Mouse (Mus musculus) kidney, adult 2 months (tissue): ENCODE results near the gene Trappc10.

Experiments
- CTCF ChIP-seq: fragments of 200-500 bp; conservative IDR thresholded peaks from 2 replicates; pipeline ENCODE4 v1.5.1; 2011; ENCODE audit warnings: low read depth, mild to moderate bottlenecking, control low read depth, low read length, moderate library complexity, mixed read lengths; ENCODE audit not compliant: insufficient read depth, insufficient read length
- POLR2A ChIP-seq: fragments of 200-500 bp; IDR thresholded peaks from one replicate; pipeline ENCODE4 v1.6.1; 2011; ENCODE audit warnings: low read depth, low read length, control low read depth

GRCm38 (mm10) chr10:78222908-78223307 lies 21.5 kb downstream of the Trappc10 start:
- TF ChIP-seq CTCF, result no peak
- no peak for TF ChIP-seq POLR2A
